Mouse (Mus musculus) intestine, embryonic 14.5 days (tissue): ENCODE results near the gene Capn6. TPM values are rescaled to one million over a fixed set of nuclear protein-coding genes. Genes with fewer than 3 reads are reported as not detected.

ENCODE experiments used
- microRNA-seq: library from miRNA; unstranded; fragments of <30 nt; microRNA quantifications from one replicate; pipeline ENCODE4, GENCODE M21; 2016
- polyA plus RNA-seq: library from polyadenylated mRNA; unstranded; fragments of >200 nt; fragmentation: Nextera tagmentation; extraction: Ambion mirVana; gene quantifications from 2 replicates; pipeline ENCODE4 v1.2.1, GENCODE M21; 2014

The Capn6 gene
- polyA plus RNA-seq, 1 experiment from 2014 or later, result 53.5 TPM

Small RNA genes lying within 50 kb of the gene (microRNA-seq; reads per million reads assigned to microRNA genes)
- gene Gm47298, result not detected

Other genes starting within 250 kb of the Capn6 start
- 4.8 and 4.9 TPM in 2 replicates for gene Dcx, start 105.9 kb upstream of the Capn6 start, polyA plus RNA-seq